In the genomic region with DNA sequence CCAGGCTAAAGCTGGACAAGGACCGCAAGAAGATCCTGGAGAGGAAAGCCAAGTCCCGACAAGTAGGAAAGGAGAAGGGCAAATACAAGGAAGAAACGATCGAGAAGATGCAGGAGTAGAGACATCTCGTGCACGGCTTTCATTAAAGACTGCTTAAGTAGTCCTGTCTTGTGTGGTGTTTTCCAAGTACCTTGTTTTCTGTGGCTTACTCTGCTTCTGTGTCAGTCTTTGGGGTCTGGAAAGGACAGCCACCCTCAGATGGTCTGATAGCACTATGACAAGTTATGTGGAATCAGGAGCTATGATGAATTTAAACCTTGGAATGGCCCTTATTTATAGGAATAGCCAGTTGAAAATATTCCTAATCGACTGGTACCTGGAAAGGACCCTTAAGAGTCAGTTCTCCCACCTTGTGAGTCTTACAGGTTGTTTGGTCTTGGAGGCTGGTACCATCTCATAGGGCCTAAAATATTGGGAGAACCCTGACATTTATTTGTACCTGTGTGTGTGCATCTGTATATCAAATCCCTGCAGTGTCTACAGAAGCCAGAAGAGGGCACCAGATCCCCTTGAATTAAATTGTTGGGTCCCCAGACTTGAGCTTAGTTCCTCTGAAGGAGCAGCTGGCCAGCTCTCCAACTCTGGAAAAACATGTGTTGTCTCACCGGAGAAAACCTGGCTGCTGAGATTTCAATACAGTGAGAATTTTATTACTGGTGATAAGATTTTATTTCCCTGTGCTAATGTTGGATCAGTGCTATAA, we compare ENCODE assay signal across 9 mouse cellular contexts. TPM values are rescaled to one million over a fixed set of nuclear protein-coding genes. Genes with fewer than 3 reads are reported as not detected.
DNase-seq lines count a peak whose midpoint lies in the region; ATAC-seq and TF ChIP-seq lines count a peak whose summit lies in the region.
"Had no signal": no experiment of that assay in that cellular context is flagged by ENCODE, and none has a peak within 500 bp of the region (broad histone marks: within the 10 kb centered on the region; RNA-seq: fewer than 3 reads in every experiment).

No protein-coding gene starts in this region.

- no peak for ATAC-seq in kidney, embryonic 15.5 days (replicated peaks; ENCODE audit: low FRiP score)
- peak; percentile 21; the same call in 1 of the 2 replicates for ATAC-seq in limb, embryonic 14.5 days (ENCODE audit: low FRiP score, low read depth)
- ATAC-seq in activated CD4-positive, CD25-positive, alpha-beta regulatory T cell, adult 4 months = no peak

- H3K4me3 ChIP-seq in kidney, embryonic 15.5 days (replicated peaks) = no peak overlapping the region
- no peak overlapping the region for H3K4me3 ChIP-seq in limb, embryonic 14.5 days (replicated peaks; ENCODE audit: low read length)
- H3K4me3 ChIP-seq: heart, embryonic 15.5 days had no signal

- no peak for TF ChIP-seq POLR2A in limb, embryonic 14.5 days (IDR thresholded peaks at IDR 0.05; ENCODE audit: borderline replicate concordance, extremely low read depth, insufficient read depth, insufficient read length)

- H3K36me3 ChIP-seq in kidney, embryonic 15.5 days = peaks cover 52% of the 10 kb centered on the region
- H3K36me3 ChIP-seq in limb, embryonic 14.5 days (ENCODE audit: control insufficient read depth, insufficient read depth, low read length) = peaks cover 39% of the 10 kb centered on the region

- H3K9ac ChIP-seq in kidney, embryonic 15.5 days = no peak overlapping the region; the same call in 1 of the 2 replicates
- no peak overlapping the region for H3K9ac ChIP-seq in limb, embryonic 14.5 days (ENCODE audit: low read depth, low read length, severe bottlenecking)
- H3K9ac ChIP-seq: heart, embryonic 15.5 days had no signal

- peak; percentile 82 for DNase-seq in testis, postnatal 10 days (ENCODE audit: low spot score)
- no peak for DNase-seq in testis, postnatal 14 days (ENCODE audit: low spot score)
- DNase-seq in brain, adult 2 months (ENCODE audit: low read depth, low spot score) = peak; percentile 86
- DNase-seq in forelimb bud, embryonic 11.5 days (ENCODE audit: low read depth, low spot score) = peak; percentile 80
- peak; percentile 88 for DNase-seq in limb, embryonic 14.5 days (ENCODE audit: low spot score)
- DNase-seq in right cerebral cortex, adult 18-20 months = peak; percentile 74

- H3K27me3 ChIP-seq in kidney, embryonic 15.5 days = no peaks in the 10 kb centered on the region
- H3K27me3 ChIP-seq in limb, embryonic 14.5 days (ENCODE audit: control insufficient read depth, insufficient read depth, low read length) = no peaks in the 10 kb centered on the region
- H3K27me3 ChIP-seq: heart, embryonic 15.5 days had no signal

- 0 out of 2 replicates have a peak overlapping the region, but pooled peaks have one; percentile 6 for H3K27ac ChIP-seq in kidney, embryonic 15.5 days
- H3K27ac ChIP-seq in limb, embryonic 14.5 days (replicated peaks; ENCODE audit: low read depth, low read length) = 0 out of 2 replicates have a peak overlapping the region, but pooled peaks have one; percentile 33
- H3K27ac ChIP-seq: heart, embryonic 15.5 days had no signal

- no peaks in the 10 kb centered on the region for H3K9me3 ChIP-seq in kidney, embryonic 15.5 days (replicated peaks)
- no peaks in the 10 kb centered on the region for H3K9me3 ChIP-seq in limb, embryonic 14.5 days (ENCODE audit: control insufficient read depth, low read length)
- H3K9me3 ChIP-seq: heart, embryonic 15.5 days had no signal

- H3K4me2 ChIP-seq in kidney, embryonic 15.5 days = no peak overlapping the region
- no peak overlapping the region for H3K4me2 ChIP-seq in limb, embryonic 14.5 days (replicated peaks; ENCODE audit: low read depth, low read length, severe bottlenecking)
- H3K4me2 ChIP-seq: heart, embryonic 15.5 days had no signal

- H3K4me1 ChIP-seq in kidney, embryonic 15.5 days = peaks cover 26% of the 10 kb centered on the region
- peaks cover 4% of the 10 kb centered on the region; the same call in 1 of the 2 replicates for H3K4me1 ChIP-seq in limb, embryonic 14.5 days (ENCODE audit: control insufficient read depth, insufficient read depth, low read length)

- WGBS in kidney, embryonic 15.5 days = 80% methylated on average over 8 of the region's 8 CpGs
- 80% methylated on average over 8 of the region's 8 CpGs for WGBS in limb, embryonic 14.5 days

RNA-seq across cellular contexts. Expression of a gene that starts 3.2 kb away (rescaled TPM):
- 1,042 and 1,119 TPM in 2 replicates for polyA plus RNA-seq in kidney, embryonic 15.5 days (2015; fragmentation: Nextera tagmentation; extraction: Ambion mirVana)
- 2,303 and 3,506 TPM in 2 replicates for polyA plus RNA-seq in limb, embryonic 14.5 days (2012; rRNA removed)
- 1,158 and 1,230 TPM in 2 replicates for polyA plus RNA-seq in limb, embryonic 14.5 days (2014; fragmentation: Nextera tagmentation; extraction: Ambion mirVana)
- polyA plus RNA-seq in activated CD4-positive, CD25-positive, alpha-beta regulatory T cell, adult 4 months (2017; shearing (Covaris generic)) = 1,000 to 10,000 TPM; 2,145 to 2,203 TPM

RNA-seq across cellular contexts. Expression of a gene that starts 16.2 kb away (rescaled TPM):
- polyA plus RNA-seq in kidney, embryonic 15.5 days (2015; fragmentation: Nextera tagmentation; extraction: Ambion mirVana) = 0.18 and 0.27 TPM in 2 replicates
- 0.45 and 0.58 TPM in 2 replicates for polyA plus RNA-seq in limb, embryonic 14.5 days (2012; rRNA removed)
- polyA plus RNA-seq in limb, embryonic 14.5 days (2014; fragmentation: Nextera tagmentation; extraction: Ambion mirVana) = 0.32 and 0.89 TPM in 2 replicates
- polyA plus RNA-seq in activated CD4-positive, CD25-positive, alpha-beta regulatory T cell, adult 4 months (2017; shearing (Covaris generic)) = not detected

RNA-seq across cellular contexts. Expression of a gene that starts 22.3 kb away (rescaled TPM):
- polyA plus RNA-seq in kidney, embryonic 15.5 days (2015; fragmentation: Nextera tagmentation; extraction: Ambion mirVana) = not detected in 2 replicates
- 0.09 TPM in 1 of 2 replicates, not detected in the other for polyA plus RNA-seq in limb, embryonic 14.5 days (2012; rRNA removed)
- polyA plus RNA-seq in limb, embryonic 14.5 days (2014; fragmentation: Nextera tagmentation; extraction: Ambion mirVana) = not detected in 2 replicates
- polyA plus RNA-seq in activated CD4-positive, CD25-positive, alpha-beta regulatory T cell, adult 4 months (2017; shearing (Covaris generic)) = not detected
- polyA plus RNA-seq: heart, embryonic 15.5 days had no signal

RNA-seq across cellular contexts. Expression of a gene that starts 32.9 kb away (rescaled TPM):
- 87.3 and 87.5 TPM in 2 replicates for polyA plus RNA-seq in kidney, embryonic 15.5 days (2015; fragmentation: Nextera tagmentation; extraction: Ambion mirVana)
- 85.7 and 117 TPM in 2 replicates for polyA plus RNA-seq in limb, embryonic 14.5 days (2012; rRNA removed)
- polyA plus RNA-seq in limb, embryonic 14.5 days (2014; fragmentation: Nextera tagmentation; extraction: Ambion mirVana) = 91.8 and 96.2 TPM in 2 replicates
- 10 to 100 TPM; 31.4 to 37.2 TPM for polyA plus RNA-seq in activated CD4-positive, CD25-positive, alpha-beta regulatory T cell, adult 4 months (2017; shearing (Covaris generic))

RNA-seq across cellular contexts. Expression of a gene that starts 52.7 kb away (rescaled TPM):
- 15.8 and 19.6 TPM in 2 replicates for polyA plus RNA-seq in kidney, embryonic 15.5 days (2015; fragmentation: Nextera tagmentation; extraction: Ambion mirVana)
- polyA plus RNA-seq in limb, embryonic 14.5 days (2012; rRNA removed) = 12.3 and 23.7 TPM in 2 replicates
- polyA plus RNA-seq in limb, embryonic 14.5 days (2014; fragmentation: Nextera tagmentation; extraction: Ambion mirVana) = 5.3 and 6.6 TPM in 2 replicates
- under 1 TPM; 0.10 to 0.28 TPM for polyA plus RNA-seq in activated CD4-positive, CD25-positive, alpha-beta regulatory T cell, adult 4 months (2017; shearing (Covaris generic))
